Mouse (Mus musculus) midbrain, embryonic 14.5 days (tissue): ENCODE results near the gene Taco1. TPM values are rescaled to one million over a fixed set of nuclear protein-coding genes. Genes with fewer than 3 reads are reported as not detected.
"Not testable (repeated sequence)": the region's sequence is repeated elsewhere in the genome, so short reads cannot be mapped to it uniquely, and the experiment has no call there.

Experiments used
- ATAC-seq: fragments of 200-750 bp; cut with Nextera tagmentation; 2 replicates; pipeline ENCODE4 v1.8.0; 2017; ENCODE audit warnings: moderate number of reproducible peaks, moderate library complexity; ENCODE audit not compliant: low FRiP score, low TSS enrichment
- DNase-seq: peaks from one replicate; pipeline ENCODE4 v3.0.0-alpha.2; 2015
- H3K27ac ChIP-seq: fragments of 300-500 bp; sonication (generic); replicated peaks from 2 replicates; pipeline ENCODE4 v1.5.1; 2014; ENCODE audit warnings: mild to moderate bottlenecking, low read depth, low read length, moderate library complexity
- H3K27me3 ChIP-seq: fragments of 300-500 bp; sonication (generic); 2 replicates; pipeline ENCODE4 v1.6.1; 2014; ENCODE audit warnings: low read length, control low read depth, mixed read lengths; ENCODE audit not compliant: control insufficient read depth, insufficient read depth
- H3K36me3 ChIP-seq: fragments of 300-500 bp; sonication (generic); 2 replicates; pipeline ENCODE4 v1.6.1; 2014; ENCODE audit warnings: low read length, control low read depth; ENCODE audit not compliant: control insufficient read depth, insufficient read depth
- H3K4me1 ChIP-seq: fragments of 300-500 bp; sonication (generic); 2 replicates; pipeline ENCODE4 v1.6.1; 2014; ENCODE audit warnings: mild to moderate bottlenecking, antibody characterized with exemption, low read length, control low read depth; ENCODE audit not compliant: control insufficient read depth, insufficient read depth
- H3K4me2 ChIP-seq: fragments of 300-500 bp; sonication (generic); 2 replicates; pipeline ENCODE4 v1.6.1; 2014; ENCODE audit warnings: mild to moderate bottlenecking, low read length, moderate library complexity
- H3K4me3 ChIP-seq: fragments of 300-500 bp; sonication (generic); replicated peaks from 2 replicates; pipeline ENCODE4 v1.5.1; 2014; ENCODE audit warnings: low read depth, low read length
- H3K9ac ChIP-seq: fragments of 300-500 bp; sonication (generic); replicated peaks from 2 replicates; pipeline ENCODE4 v1.6.1; 2014; ENCODE audit warnings: mild to moderate bottlenecking, low read length, moderate library complexity
- H3K9me3 ChIP-seq: fragments of 300-500 bp; sonication (generic); 2 replicates; pipeline ENCODE4 v1.6.1; 2016; ENCODE audit warnings: low read length, control low read depth, mixed read lengths; ENCODE audit not compliant: control insufficient read depth
- WGBS: fragments of 180-500 bp; shearing (Covaris S2); extraction: QIAGEN DNeasy Blood & Tissue Kit; methylation state at CpG from one replicate; pipeline ENCODE4 v1.1.7; 2014; 5-methylcytosine and 5-hydroxymethylcytosine counted together
- polyA plus RNA-seq: library from polyadenylated mRNA; unstranded; fragments of >200 nt; fragmentation: Nextera tagmentation; extraction: Ambion mirVana; gene quantifications from 2 replicates; pipeline ENCODE4 v1.2.1, GENCODE M21; 2014

Taco1 gene
- polyA plus RNA-seq: 5.6 and 6.1 TPM in 2 replicates

DNA sequence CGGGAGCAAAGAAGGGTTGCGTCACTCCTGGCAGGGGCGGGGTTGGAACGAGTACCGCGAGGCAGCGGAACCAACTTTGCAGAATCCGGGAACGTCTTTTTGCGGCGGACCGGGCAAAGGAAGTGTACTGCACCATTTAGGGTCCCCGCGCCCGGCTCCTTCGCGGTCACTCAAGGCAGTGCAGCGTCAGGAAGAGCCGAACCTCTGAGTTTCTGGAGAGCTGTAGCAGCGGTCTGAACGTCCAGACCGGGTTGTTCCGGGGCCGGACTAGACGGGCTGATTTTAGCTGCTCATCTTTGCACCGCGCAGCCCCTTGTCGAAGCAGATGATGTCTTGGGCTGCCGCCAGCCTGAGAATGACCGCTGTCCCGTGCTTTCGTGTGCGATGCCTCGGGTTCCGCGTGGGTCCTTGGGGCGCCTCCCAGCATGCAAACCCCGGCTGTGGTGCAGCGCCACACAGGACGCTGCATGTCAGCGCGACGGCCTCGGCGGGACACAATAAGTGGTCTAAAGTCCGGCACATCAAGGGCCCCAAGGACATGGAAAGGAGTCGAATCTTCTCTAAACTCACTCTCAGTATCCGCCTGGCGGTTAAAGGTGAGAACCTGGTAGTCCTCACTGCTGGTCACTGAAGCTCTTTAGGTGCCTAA is at the start of gene Taco1:
TSS of gene Taco1 (plus strand) at position 139 of the 649 bp plus-strand sequence.
- Histone ChIP-seq H3K27ac (peak within 1 kb of the TSS; percentile 85), H3K4me2 (peak within 1 kb of the TSS; percentile 70), H3K36me3 (no peaks in the 10 kb centered on the region), H3K9me3 (no peaks in the 10 kb centered on the region), H3K27me3 (no peaks in the 10 kb centered on the region), H3K9ac (peak within 1 kb of the TSS; percentile 83), H3K4me3 (peak within 1 kb of the TSS; percentile 81), H3K4me1 (0 out of 2 replicates have a peak, but pooled peaks cover 3% of the 10 kb centered on the region)
- DNase-seq: peak; percentile 97
- 0% methylated on average over 49 of the region's 49 CpGs for WGBS
- peak; percentile 93 for ATAC-seq

DNA sequence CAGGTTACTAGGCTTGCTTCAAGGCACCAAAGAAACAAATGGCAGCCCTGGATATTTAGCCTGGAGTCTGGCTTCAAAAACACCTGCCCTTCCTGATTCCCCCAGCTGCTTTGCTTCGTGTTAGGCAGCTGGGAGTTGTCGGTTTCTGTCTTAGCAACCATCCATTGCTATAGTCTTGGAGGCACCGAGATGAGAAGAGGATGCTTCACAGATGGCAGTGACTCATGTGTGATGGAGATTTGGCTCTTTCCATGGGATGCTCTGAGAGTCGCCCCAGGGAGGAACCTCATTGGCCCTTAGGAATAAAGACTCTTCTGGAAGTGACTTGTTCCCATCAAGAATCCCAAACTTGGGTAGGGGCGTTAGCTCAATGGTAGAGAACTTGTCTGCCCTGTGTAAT is 49.4 kb upstream of the Taco1 start:
- no peak for ATAC-seq
- 83% methylated on average over 5 of the region's 5 CpGs for WGBS
- DNase-seq: no peak
- Histone ChIP-seq H3K36me3 (no peaks in the 10 kb centered on the region), H3K9me3 (no peaks in the 10 kb centered on the region), H3K9ac (no peak overlapping the region), H3K4me3 (no peak overlapping the region), H3K27ac (no peak overlapping the region), H3K27me3 (no peaks in the 10 kb centered on the region), H3K4me1 (0 out of 2 replicates have a peak, but pooled peaks cover 6% of the 10 kb centered on the region), H3K4me2 (no peak overlapping the region)

GRCm38 (mm10) chr11:106020051-106020763 is 45.7 kb upstream of the Taco1 start:
- WGBS: under 1% methylated on average over 50 of the region's 50 CpGs
- Histone ChIP-seq H3K36me3 (no peaks in the 10 kb centered on the region), H3K27me3 (no peaks in the 10 kb centered on the region), H3K9ac (peak overlapping the region; percentile 64), H3K4me3 (peak overlapping the region; percentile 44), H3K4me1 (0 out of 2 replicates have a peak, but pooled peaks cover 3% of the 10 kb centered on the region), H3K27ac (peak overlapping the region; percentile 66), H3K9me3 (no peaks in the 10 kb centered on the region), H3K4me2 (peak overlapping the region; percentile 76)
- ATAC-seq (no peak), DNase-seq (peak; percentile 82)

DNA sequence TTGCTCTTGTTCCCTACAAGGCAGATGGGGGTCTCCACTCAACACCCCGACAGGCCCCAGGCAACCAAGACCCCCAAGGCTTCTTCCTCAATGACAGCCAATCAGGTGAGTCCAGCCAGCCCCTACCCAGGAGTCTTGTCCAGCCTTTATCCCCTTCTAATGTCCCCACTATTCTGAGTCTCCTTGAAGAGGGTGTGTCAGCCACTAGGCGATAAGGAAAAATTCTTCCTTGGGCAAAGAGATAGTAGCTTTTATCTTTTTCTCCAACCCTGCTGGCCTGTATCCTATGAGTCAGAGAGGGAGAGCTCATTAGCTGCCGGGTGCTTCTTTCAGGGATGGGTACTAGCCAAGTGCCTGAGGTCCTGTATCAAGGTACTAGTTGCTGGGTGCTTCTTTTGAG is 40.1 kb upstream of the Taco1 start:
- no peak for ATAC-seq
- Histone ChIP-seq H3K27me3 (no peaks in the 10 kb centered on the region), H3K36me3 (no peaks in the 10 kb centered on the region), H3K9me3 (no peaks in the 10 kb centered on the region), H3K4me2 (no peak overlapping the region), H3K4me1 (no peaks in the 10 kb centered on the region), H3K4me3 (no peak overlapping the region), H3K27ac (no peak overlapping the region), H3K9ac (no peak overlapping the region)
- 91% methylated on average over 3 of the region's 3 CpGs for WGBS
- no peak for DNase-seq

- Histone ChIP-seq H3K27me3 (no peaks in the 10 kb centered on the region), H3K4me2 (no peak overlapping the region), H3K4me1 (no peaks in the 10 kb centered on the region), H3K4me3 (no peak overlapping the region), H3K9ac (no peak overlapping the region), H3K36me3 (no peaks in the 10 kb centered on the region), H3K9me3 (no peaks in the 10 kb centered on the region), H3K27ac (no peak overlapping the region)
- ATAC-seq: no peak
- 41% methylated on average over 11 of the region's 11 CpGs for WGBS
- peak; percentile 68 for DNase-seq
These were observed 39.3 kb upstream of the Taco1 start for GRCm38 (mm10) chr11:106026465-106027151.

DNA sequence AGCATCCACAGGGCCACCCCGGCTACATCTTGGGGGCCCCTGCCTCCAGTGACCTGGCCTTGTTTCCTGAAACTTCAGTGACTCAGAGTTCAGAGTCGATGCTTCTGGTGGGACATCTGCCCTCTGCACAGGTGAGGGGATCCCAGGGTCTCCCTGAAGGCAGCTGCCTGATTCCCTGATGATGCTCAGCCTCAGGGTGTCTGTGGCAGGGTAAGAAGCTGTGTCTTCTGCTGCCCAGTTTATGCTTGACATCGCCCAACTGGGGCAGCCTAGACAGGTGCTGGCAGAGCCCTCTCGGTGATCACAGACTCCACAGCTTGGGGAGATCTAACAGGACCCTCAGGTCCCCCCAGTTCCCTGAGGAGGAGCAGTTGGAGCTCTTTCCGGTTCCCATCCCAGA is 38.3 kb upstream of the Taco1 start:
- H3K27me3 ChIP-seq: no peaks in the 10 kb centered on the region
- WGBS: 93% methylated on average over 5 of the region's 5 CpGs
- ATAC-seq (no peak), DNase-seq (no peak)
- H3K4me2 ChIP-seq: no peak overlapping the region
- H3K4me1 ChIP-seq: no peaks in the 10 kb centered on the region
- H3K4me3 ChIP-seq: no peak overlapping the region
- H3K9me3 ChIP-seq: no peaks in the 10 kb centered on the region
- H3K36me3 ChIP-seq: no peaks in the 10 kb centered on the region
- no peak overlapping the region for H3K9ac ChIP-seq
- no peak overlapping the region for H3K27ac ChIP-seq

DNA sequence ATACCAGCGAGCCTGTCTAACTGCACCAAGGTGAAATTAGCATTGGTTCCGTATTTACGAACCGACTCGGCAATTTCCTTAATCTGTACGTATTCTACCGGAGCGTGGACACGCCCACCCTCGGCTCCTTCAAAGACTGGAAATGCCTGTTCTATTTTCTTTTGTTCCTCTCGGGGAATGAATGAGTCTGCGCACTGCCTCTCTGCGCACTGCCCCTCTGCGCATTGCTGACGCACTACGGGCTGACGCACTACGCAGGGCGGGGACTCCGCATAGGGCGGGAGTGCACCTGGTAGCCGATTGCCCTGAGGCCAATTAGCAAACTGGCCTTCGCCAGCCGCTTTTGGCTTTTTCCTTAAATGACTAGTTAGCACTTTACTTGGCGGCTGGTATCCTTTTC is 33.8 kb upstream of the Taco1 start:
- peak overlapping the region; percentile 28 for H3K4me3 ChIP-seq
- not testable (repeated sequence) for H3K9ac ChIP-seq, H3K4me1 ChIP-seq, DNase-seq, H3K4me2 ChIP-seq, H3K9me3 ChIP-seq, ATAC-seq, H3K27me3 ChIP-seq, H3K36me3 ChIP-seq
- WGBS: 48% methylated on average over 6 of the region's 25 CpGs
- H3K27ac ChIP-seq: peak overlapping the region; percentile 75

- Histone ChIP-seq H3K36me3 (no peaks in the 10 kb centered on the region), H3K4me2 (peak overlapping the region; percentile 43), H3K27ac (peak overlapping the region; percentile 74; the same call in 1 of the 2 replicates), H3K4me1 (peaks cover 19% of the 10 kb centered on the region; the same call in 1 of the 2 replicates), H3K27me3 (no peaks in the 10 kb centered on the region), H3K9me3 (no peaks in the 10 kb centered on the region), H3K9ac (no peak overlapping the region; the same call in 1 of the 2 replicates), H3K4me3 (0 out of 2 replicates have a peak overlapping the region, but pooled peaks have one; percentile 15)
- 31% methylated on average over 11 of the region's 11 CpGs for WGBS
- DNase-seq (peak; percentile 47), ATAC-seq (no peak)
These were observed 32.4 kb upstream of the Taco1 start for GRCm38 (mm10) chr11:106033491-106033919.
